Mouse (Mus musculus) lung, postnatal 4 days (tissue): ENCODE measurements around the gene Msmb.
"Not testable (repeated sequence)": the region's sequence is repeated elsewhere in the genome, so short reads cannot be mapped to it uniquely, and the experiment has no call there.

Source experiments
- DNase-seq, 2 experiments: peaks; one replicate each; pipeline ENCODE4 v3.0.0; 2021

Gene Msmb

DNA sequence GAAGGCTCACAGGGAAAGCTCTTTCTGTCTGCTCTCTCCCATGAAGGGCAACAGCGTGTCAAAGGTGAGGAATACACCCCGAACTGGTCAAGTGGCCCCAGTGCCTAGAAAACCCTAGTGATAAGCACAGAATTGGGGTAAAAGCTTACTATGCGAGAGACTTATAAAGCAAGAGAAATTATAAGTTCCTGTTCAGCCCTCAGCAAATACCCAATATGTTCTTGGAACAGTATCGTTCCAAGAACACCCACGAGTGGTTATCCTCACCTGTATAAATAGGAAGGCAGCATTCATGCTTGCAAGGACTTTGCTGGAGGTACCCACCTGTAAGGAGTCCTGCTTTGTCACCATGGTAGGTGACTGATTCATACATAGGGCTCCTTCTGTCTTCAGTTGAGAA is at the start of gene Msmb:
Gene Msmb, plus strand, starts transcription at position 301 of the 400 bp plus-strand sequence.
- no peak for DNase-seq

DNA sequence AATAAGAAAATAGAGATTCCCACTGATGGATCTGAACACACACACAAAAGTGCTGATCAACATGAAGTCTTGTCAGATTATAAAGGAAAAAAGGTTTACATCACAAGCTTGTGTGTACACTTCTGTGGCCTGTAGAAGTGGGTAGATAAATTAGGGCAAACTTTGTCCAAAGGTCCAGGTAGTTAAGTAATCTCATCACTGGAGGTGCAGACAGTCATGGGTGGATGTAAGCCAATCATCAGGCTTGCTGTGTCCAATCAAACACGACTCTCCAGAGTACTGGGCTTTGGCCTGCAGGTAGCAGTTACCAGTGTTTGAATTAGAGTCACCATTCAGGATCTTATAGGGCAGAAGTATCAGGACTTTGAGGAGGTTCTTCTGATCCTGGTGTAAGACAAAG is 48.8 kb upstream of the Msmb start:
- no peak for DNase-seq

DNA sequence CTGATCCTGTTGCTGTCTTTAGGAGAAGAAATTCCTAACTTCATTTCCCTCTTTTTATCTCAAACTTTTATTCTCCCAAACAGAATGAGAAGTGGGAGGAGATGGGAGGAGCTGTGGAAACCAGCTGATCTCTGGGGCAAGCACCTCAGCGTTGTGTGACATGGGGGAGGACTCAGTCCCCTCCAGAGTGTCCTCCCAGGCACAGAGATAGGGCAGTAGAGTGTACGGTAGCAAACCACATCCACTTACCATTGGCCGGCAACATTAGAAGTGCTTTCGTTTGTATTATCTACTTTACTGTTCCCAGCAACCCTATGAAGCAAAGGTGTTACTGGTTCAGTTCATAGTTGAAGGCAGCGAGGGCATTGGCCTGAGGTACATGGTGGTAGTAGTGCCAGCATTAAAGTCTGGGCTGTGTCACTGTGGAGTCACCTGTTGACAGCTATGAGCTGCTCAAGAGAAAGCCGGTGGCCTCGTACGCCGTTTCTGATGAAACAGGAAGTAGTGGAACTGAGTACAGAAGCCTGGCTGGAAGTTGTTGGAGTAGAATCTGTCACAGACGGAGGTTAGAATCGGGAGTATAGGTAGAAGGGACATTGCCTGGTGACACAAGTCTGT is 48.2 kb upstream of the Msmb start:
- DNase-seq, result no peak

DNA sequence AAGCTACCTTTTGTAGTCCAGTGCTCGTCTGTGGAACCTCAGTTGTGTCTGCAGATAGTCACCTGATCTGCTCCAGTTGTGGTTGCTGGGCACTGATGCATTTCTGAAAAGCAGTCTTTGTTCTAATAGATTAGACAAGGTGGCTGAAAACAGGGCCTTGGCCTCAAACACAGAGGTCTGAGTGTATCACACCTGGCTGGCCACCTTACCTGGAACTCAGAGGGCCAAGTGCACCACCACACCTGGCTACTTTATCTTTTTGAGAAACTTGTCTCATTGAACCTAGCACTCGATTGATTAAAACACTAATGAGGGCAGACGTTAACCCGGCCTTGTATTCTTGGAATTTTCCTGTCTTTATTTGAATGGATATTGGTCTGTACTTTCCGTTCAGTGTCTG is 46.2 kb upstream of the Msmb start:
- DNase-seq, result no peak

DNA sequence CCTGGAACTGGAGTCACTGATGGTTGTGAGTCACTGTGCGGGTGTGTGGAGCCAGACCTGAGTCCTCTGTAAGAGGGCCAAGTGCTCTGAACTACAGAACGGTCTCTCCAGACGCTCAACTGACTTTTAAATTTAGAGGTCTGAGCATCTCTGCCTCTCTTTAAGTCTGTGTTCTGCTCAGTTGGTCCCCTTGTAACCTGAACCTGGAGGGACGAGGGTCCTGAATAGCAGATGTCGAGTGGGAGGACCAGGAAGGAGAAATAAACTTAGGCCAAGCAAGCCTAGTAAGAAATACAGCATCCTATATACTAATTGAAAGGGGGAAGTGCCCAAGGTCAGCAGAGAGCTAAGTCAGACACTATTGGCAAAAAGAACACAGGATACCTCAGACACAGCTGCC is 45.1 kb upstream of the Msmb start:
- no peak for DNase-seq

DNA sequence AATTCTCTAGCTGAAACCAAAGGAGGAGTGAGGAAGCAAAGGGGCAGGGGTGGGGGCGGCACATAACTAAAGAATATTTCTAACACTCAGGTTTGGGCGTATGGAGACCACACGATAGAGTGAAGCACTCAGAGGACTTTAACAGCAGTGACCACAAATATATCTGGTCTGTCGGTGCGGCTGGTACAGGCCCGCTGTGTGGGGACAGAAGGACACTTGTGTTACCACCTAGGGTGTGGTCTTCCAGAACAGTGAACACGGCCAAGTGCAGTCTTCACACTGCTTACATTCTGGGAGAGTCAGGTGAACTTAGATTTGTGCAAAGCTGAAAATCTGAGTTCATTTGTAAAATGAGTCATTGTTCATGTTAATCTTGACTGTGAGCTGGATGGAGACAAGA is 44.1 kb upstream of the Msmb start:
- no peak for DNase-seq

DNA sequence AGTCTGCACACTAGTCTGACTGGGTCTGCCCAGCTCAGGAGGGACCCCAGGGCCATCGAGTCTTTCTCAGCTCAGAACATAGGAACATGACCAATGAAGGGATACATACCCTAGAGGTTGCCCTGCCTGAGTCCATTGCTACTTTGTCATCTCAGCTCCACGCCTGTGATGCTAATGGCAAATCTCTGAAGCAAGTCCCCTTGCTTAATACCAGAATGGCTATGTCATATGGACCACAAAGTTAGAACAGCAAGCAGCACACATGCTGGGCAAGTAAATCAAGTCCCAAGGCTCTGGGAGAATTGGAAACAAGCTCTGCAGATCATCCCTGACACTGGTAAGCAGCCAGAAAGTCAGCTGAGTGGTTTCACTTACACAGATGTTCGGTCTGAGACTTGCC is 42.9 kb upstream of the Msmb start:
- no peak for DNase-seq

DNA sequence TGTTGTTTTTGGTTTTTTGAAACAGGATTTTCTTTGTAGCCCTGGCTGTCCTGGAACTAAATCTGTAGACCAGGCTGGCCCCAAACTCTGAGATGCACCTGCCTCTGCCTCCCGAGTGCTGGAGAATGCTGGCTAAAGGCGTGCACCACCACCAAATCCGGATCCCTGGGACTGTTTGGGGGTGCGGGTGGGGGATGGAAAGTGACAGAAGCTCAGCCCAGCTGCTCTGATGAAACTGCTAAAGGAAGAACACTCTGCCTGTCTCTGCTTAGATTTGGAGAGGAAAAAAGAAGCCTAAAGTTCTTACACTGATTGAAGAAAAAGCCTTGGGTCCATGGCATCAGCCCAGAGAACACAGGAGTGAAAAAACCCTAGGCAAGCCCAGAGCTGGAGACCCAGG is 38.3 kb upstream of the Msmb start:
- no peak for DNase-seq

DNA sequence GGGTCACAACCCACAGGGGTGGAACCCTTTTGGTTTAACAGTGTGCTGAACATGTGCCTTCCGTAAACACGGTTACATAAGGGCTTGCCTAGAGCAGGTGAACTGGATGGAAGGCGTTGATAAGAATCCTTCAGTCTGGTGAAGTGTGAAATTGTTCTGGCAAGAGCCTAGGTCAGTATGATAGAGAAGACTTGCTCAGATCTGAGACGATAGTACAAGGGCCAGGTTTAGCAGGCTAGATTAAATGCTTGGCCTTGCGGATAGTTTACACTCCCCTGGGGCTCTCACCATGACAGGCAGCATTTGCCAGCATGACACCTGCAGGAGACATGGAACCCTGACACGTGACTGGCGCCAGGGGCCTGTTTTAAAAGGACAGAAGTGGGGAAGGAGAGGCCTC is 36.2 kb upstream of the Msmb start:
- no peak for DNase-seq

DNA sequence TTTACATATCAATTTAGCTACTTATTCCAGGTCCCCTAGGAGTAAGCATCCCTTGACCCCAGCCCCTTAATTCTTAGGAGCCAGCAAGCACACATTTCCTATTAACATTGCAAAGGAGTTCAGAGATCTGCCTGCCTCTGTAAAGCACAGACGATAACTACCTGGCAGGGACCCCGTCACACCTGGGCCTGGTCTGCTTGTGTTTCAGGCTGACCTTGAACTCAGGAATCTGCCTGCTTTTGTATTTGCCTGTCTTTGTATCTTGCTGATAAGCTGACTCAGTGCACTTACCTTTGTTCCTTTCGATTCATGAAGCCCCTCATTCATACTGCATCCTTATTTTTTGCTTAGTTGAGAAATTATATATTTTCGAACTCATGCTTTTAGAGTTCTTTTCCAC is 34.9 kb upstream of the Msmb start:
- no peak for DNase-seq

DNA sequence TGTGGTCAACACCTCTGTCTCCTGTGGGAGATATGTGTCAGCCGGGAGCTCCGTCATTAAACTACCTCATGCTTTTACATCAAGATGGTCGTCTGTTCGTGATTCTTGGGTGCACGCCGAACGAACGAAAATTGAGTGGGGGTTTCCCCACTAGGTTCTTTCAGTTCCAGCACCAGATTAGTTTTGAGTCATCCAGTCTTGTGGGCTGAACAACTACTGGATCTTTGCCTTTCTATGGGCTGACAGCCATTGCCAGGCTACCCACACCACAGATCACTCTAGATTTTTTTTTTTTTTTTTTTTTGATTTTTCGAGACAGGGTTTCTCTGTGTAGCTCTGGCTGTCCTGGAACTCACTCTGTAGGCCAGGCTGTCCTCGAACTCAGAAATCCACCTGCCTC is 29.7 kb upstream of the Msmb start:
- not testable (repeated sequence) for DNase-seq

DNA sequence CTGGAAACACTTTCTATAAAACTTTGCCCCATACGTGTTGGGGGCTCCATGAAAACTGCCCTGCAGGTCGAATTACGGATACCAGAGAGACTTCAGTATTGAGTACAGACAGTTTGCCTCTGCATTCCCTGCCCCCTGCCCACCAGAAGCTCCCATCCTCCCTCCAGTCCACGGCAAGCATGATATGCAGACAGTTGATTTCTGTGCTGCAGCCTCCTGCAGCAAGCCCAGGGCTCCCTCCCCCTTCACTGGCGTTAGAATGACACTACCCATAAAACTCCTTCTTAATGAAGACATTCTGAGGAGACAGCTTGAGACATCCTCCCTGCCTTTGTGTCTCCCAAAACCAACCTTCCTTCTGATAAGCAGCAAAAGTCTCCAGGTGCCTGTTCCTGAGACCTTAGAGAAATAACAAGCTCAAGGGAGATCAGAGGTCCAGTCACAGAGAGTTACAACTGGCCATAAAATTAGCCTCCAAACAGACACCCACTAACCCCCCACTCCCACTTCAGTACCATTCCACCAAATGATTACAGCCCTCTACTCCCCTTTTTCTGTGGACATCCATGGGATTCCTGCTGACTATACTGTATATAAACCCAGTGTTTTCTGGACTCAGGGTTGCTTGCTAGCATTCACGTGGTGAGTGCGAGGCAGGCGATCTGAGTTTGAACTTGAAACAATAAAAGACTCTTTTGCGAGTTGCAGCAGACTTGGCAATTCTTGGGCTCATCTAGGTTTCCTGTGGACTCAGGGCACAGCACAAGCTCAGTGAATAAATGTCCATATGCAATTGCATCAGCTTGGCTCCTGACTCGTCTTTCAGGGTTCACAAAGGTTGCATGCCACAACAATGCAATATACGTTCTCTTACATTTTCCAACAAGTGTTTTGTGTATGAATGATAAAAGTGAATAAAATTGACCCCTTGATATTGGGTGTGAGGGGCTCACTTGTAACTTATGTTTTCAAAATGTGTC is 20.6 kb upstream of the Msmb start:
- no peak for DNase-seq

DNA sequence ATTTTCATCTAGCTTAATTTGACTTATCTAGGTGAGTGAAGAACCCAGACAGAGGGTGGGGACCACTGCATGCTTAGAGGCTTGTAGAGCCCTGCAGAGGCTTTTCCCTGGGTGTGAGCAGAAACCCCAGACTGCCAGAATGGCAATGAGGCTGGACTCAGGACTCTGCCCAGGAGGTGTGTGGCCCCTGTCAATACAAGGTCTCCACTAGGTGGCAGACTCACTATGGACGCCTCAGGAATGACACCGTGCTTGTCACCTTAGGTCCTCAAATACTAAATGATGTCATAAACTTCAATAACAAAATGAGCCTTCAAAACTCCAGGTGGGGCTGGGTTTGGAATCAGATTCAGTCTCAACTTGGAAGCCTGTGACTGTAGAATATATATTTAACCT is 19.9 kb upstream of the Msmb start:
- DNase-seq, result peak in 1 of 2 experiments; percentile 45

DNA sequence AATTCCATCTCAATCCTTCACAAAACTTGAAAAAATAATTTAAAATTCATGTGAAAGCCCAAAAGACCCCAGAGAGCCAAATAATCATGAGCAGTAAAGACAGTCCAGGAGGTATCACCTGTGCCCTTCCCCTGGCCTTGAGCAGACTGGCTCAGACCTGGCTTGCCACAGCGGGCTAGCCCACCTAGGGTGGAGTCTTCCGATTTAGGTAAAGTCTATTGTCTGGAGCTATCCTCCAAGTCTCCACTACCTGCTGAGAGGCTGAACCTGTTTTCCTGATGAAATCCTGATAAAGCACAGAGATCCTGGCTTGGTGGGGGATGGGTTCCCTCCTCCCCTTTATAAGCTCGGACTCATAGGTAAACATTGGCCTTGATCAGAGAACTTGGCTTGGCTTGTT is 17.6 kb upstream of the Msmb start:
- DNase-seq, result no peak

DNA sequence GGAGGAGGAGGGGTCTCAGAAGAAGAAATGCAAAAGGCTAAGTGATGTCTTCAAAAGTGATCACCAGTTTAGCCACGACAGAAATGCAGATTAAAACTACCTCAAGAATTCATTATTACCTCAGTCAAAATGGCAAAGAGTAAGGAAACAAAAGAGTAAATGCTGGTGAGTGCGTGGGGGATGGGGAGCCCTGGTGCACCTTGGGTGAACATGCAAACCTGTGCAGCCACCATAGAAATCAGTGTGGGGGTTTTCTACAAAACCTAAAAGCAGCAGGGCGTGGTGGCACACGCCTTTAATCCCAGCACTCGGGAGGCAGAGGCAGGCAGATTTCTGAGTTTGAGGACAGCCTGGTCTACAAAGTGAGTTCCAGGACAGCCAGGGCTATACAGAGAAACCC is 16.6 kb upstream of the Msmb start:
- not testable (repeated sequence) for DNase-seq

DNA sequence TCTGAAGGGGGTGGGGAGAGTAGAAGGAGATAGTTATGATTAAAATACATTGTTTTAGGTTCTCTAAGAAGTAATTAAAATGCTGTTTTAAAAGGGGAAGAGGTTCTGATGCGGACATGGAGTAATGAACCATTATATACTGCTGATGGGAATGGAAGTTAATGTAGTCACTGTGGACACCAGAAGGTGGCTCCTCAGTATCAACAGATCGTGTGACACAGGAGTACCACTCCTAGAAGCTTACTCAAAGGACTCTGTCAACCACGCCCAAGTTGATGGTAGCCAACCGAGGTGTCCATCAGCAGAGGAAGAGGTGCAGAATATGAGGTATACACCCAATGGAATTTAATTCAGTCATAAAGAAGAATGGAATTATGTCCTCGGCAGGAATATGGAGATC is 13.4 kb upstream of the Msmb start:
- DNase-seq, result no peak

DNA sequence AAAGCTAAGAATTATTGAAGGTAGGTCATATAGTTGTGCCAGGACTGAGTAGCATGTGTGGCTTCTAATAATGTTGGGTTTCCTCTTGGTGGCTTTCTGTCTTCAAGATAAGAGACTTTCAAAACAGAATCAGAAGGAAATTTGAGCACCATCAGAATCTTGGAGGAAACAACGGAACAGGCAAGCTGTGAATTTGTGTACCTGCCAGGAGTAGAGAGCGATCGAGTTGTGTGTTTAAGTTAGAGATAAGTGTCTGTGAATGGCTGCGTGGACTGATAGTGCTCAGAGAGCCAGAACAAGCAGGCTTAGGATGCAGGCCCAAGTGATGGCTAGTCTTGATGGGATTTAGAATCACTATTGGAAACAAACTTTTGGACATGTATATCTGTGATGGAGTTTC is 10.0 kb upstream of the Msmb start:
- no peak for DNase-seq

DNA sequence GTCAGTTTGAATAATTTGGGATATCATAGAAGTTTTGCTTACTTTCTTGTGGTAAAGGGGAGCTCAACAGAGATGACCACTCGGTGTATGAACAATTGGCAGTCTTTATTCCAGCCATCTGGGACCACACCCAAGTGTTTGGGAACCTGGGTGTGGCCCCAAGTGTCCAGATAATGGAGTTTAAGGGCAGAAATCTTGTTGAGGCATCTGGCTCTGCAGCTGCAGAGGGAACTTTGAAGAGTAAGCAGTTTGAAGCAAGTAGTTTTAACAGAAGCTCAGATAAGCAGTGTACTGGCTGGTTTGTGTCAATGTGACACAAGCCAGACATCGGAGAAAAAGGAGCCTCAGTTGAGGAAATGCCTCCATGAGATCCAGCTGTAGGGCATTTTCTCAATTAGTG is 7.5 kb upstream of the Msmb start:
- DNase-seq, result no peak

DNA sequence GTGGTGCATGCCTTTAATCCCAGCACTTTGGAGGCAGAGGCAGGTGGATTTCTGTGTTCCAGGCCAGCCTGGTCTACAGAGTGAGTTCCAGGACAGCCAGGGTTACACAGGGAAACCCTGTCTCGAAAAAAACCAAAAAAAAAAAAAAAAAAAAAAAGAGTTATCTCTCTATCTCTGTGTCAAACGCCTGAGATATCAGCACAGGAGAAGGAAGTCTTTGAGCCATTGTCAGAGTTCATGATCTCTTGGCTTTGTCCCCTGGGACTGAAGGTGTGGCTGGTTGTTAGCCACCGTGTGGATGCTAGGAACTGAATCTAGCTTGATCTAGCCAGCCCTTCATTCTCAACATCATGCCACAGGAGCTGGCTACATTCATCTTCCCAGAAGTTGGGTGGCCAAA is 5.4 kb upstream of the Msmb start:
- DNase-seq, result not testable (repeated sequence)

DNA sequence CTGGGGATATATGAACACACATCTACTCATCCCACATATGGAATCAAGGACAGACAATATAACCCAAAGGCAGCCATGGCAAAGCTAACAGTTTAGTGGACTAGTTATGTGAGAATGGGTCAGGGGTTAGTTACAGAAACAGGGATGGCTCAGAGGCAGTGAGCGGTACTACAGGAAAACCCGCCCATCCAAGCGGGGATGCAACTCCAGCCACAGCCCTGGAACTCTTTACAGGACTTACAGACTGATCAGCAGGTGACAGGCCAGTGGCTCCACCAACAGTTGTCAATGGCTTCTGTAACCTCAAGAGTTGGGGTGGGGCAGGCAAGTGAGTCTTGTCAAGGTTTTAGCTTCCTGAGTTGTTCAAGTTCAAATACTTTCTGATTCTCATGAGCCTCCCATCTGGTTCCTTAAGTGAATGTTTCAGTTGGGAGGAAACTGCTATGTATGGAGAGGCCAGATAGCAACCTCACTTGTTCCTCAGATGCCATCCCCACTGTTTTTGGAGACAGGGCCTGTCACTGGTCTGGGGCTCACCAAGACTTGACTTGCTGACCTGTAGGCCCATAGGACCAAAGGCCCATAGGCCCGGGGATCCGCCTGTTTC is 1.4 kb upstream of the Msmb start:
- no peak for DNase-seq

DNA sequence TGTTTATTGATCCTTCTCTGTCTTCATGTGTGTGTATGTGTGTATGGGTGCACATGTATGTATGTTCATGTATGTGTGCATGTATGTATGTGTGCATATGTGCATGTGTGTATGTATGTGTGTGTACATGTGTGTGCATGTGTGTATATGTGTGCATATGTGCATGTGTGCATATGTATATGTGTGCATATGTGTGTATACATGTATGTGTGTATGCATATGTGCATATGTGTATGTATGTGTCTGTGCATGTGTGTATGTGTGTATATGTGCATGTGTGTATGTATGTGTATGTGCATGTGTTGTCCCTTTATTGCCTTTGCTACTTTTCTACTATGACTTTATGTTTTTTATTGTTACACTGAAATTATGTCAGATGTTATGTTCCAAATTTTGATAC is 2.9 kb downstream of the Msmb start:
- DNase-seq, result no peak

DNA sequence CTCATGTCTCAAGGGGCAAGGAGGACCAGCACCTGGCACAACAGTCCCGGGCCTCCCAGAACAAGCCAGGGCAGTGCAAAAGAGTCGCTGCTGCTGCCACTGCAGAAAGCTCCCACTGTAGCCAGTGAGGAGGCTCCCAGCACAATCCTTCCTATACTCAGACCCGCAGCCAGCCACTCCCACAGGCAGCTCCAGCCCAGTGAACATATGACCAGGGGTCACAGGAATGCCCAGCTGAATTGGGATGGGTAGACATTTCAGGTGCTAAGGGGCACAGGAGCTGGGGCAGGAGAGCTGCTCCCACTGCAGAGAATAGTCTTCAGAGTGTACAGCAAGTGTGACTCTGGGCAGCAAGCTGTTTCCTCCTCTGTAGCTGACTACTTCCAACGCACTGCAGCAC is 3.6 kb downstream of the Msmb start:
- DNase-seq, result no peak

DNA sequence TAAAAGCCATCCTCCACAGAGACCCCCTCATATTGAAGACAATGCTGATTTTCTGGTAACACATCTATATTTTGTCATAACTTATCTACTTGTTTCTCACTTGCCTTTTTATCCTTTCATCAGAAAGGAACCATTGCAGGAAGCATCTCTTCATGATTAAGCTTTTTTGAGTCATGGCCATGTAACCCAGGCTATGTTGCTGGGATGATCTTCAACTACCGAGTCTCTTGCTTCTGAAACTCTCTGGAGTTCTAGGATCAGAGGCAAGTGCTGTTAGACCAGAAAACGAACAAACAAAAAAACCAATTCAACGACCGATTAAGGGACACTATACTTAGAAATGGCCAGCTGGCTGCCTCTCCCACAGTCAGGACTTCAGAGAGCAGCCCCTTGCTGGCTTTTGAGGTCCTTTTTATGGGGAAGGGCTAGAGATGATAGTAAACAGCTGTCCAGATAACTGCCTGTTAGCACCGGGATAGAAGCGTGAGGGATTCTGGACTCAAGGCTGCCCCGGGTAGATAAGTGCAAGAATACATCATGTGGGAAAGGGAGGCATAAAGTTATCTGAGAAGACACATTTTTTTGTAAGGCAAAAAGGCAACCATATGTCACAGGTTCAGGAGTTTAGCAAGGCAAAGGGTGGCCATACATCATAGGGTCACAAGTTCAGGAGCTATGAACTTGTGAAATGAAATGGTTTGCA is 4.1 kb downstream of the Msmb start:
- no peak for DNase-seq

DNA sequence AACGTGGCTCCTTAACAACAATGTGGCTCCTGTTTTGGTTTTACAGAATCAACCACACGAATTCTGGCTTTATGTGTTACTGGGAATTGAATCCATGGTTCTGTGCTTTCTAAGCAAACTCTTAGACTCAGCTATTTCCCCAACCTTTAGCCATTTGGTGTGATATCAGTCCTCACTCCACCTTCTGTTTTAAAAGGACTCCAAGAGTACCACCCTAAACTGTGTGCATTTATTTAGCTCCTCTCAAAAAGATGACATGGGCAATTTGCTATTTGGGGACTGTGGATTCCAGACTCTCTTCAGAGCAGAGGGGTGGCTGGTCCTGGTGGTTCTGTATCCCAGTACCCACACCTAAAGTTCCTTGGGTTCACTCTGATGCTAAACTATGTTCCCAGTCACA is 4.8 kb downstream of the Msmb start:
- no peak for DNase-seq
